Mouse (Mus musculus): Measurements from ENCODE around the gene Rassf3.

DNA sequence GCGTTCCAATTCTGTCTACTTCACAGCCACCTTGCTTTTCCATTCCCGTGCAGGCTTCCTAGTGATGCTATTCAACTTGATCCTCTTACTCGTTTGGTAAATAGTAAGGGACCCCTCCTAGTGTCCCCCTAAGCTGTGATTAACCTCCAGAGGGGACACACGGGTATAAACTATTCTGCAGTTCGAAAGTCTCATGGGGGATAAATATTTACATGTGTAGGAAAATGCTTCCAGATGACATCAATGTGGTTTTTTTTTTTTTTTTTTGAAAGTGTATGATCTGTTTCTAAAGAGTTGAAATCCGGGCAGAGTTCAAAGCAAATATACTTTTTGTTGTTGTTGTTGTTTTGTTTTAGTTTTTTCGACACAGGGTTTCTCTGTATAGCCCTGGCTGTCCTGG lies 29.8 kb upstream of the Rassf3 start:
- TF ChIP-seq EP300 (IDR thresholded peaks at IDR 0.05; ENCODE audit: low read depth) (no peak), CTCF (IDR thresholded peaks at IDR 0.05; ENCODE audit: low read depth) (no peak)
